Mouse (Mus musculus) heart, embryonic 15.5 days (tissue): ENCODE measurements at regions not wholly inside any gene's neighbourhood (a gene's known extent, or its start where the extent isn't known, plus 50 kb on each side); places are given as distances from the start of the nearest gene placed in this dataset.

ENCODE experiments used
- ATAC-seq: fragments of 200-750 bp; cut with Nextera tagmentation; replicated peaks from 2 replicates; pipeline ENCODE4 v1.8.0; 2017; ENCODE audit warnings: low read depth, moderate TSS enrichment; ENCODE audit not compliant: insufficient number of reproducible peaks, insufficient read depth, low FRiP score
- H3K27ac ChIP-seq: fragments of 300-500 bp; sonication (generic); 2 replicates; pipeline ENCODE4 v1.5.1; 2015; ENCODE audit warnings: mild to moderate bottlenecking, inconsistent platforms
- H3K27me3 ChIP-seq: fragments of 300-500 bp; sonication (generic); 2 replicates; pipeline ENCODE4 v1.6.1; 2015; ENCODE audit warnings: inconsistent platforms
- H3K36me3 ChIP-seq: fragments of 300-500 bp; sonication (generic); 2 replicates; pipeline ENCODE4 v1.6.1; 2015; ENCODE audit warnings: mild to moderate bottlenecking, inconsistent platforms
- H3K4me1 ChIP-seq: fragments of 300-500 bp; sonication (generic); replicated peaks from 2 replicates; pipeline ENCODE4 v1.6.1; 2015; ENCODE audit warnings: inconsistent platforms
- H3K4me2 ChIP-seq: fragments of 300-500 bp; sonication (generic); 2 replicates; pipeline ENCODE4 v1.6.1; 2015; ENCODE audit warnings: inconsistent platforms, mild to moderate bottlenecking, moderate library complexity
- H3K4me3 ChIP-seq: fragments of 300-500 bp; sonication (generic); 2 replicates; pipeline ENCODE4 v1.5.1; 2015; ENCODE audit warnings: mild to moderate bottlenecking, inconsistent platforms
- H3K9ac ChIP-seq: fragments of 300-500 bp; sonication (generic); 2 replicates; pipeline ENCODE4 v1.6.1; 2015; ENCODE audit warnings: mild to moderate bottlenecking, inconsistent platforms
- H3K9me3 ChIP-seq: fragments of 300-500 bp; sonication (generic); replicated peaks from 2 replicates; pipeline ENCODE4 v1.6.1; 2016; ENCODE audit warnings: inconsistent platforms
- WGBS: fragments of 180-500 bp; shearing (Covaris S2); methylation state at CpG from one replicate; pipeline ENCODE4 v1.1.7; 2015; ENCODE audit warnings: mixed read lengths; 5-methylcytosine and 5-hydroxymethylcytosine counted together

GRCm38 (mm10) chr1:72939948-72940347, 65.3 kb upstream of the Igfbp5 start:
- Histone ChIP-seq H3K9ac (no peak overlapping the region), H3K4me1 (peaks cover 25% of the 10 kb centered on the region), H3K36me3 (no peaks in the 10 kb centered on the region), H3K4me2 (no peak overlapping the region), H3K27ac (no peak overlapping the region), H3K4me3 (no peak overlapping the region), H3K9me3 (no peaks in the 10 kb centered on the region), H3K27me3 (no peaks in the 10 kb centered on the region)
- ATAC-seq, result no peak
- 84% methylated on average over 1 of the region's 1 CpGs for WGBS

- WGBS, result 45% methylated on average over 5 of the region's 5 CpGs
- H3K36me3 ChIP-seq, result no peaks in the 10 kb centered on the region
- no peaks in the 10 kb centered on the region for H3K27me3 ChIP-seq
- H3K9ac ChIP-seq, result no peak overlapping the region
- ATAC-seq, result no peak
- H3K9me3 ChIP-seq, result no peaks in the 10 kb centered on the region
- no peak overlapping the region for H3K4me2 ChIP-seq
- no peak overlapping the region for H3K4me3 ChIP-seq
- peak overlapping the region; percentile 42; the same call in 1 of the 2 replicates for H3K27ac ChIP-seq
- H3K4me1 ChIP-seq, result peaks cover 6% of the 10 kb centered on the region
Measured at GRCm38 (mm10) chr1:72936681-72937465, 62.2 kb upstream of the Igfbp5 start.

- Histone ChIP-seq H3K4me2 (no peak overlapping the region), H3K27me3 (no peaks in the 10 kb centered on the region), H3K27ac (no peak overlapping the region), H3K4me1 (peaks cover 6% of the 10 kb centered on the region), H3K9ac (no peak overlapping the region), H3K36me3 (no peaks in the 10 kb centered on the region), H3K4me3 (no peak overlapping the region), H3K9me3 (no peaks in the 10 kb centered on the region)
- no peak for ATAC-seq
- 47% methylated on average over 5 of the region's 5 CpGs for WGBS
Measured at GRCm38 (mm10) chr1:72936231-72936630, 61.5 kb upstream of the Igfbp5 start.

- no peak overlapping the region for H3K4me2 ChIP-seq
- H3K4me1 ChIP-seq, result peaks cover 6% of the 10 kb centered on the region
- no peaks in the 10 kb centered on the region for H3K36me3 ChIP-seq
- ATAC-seq, result 0 out of 2 replicates have a peak, but pooled peaks have one; percentile 31
- no peaks in the 10 kb centered on the region for H3K9me3 ChIP-seq
- H3K4me3 ChIP-seq, result no peak overlapping the region
- 0 out of 2 replicates have a peak overlapping the region, but pooled peaks have one; percentile 21 for H3K27ac ChIP-seq
- H3K9ac ChIP-seq, result no peak overlapping the region
- WGBS, result 38% methylated on average over 4 of the region's 4 CpGs
- no peaks in the 10 kb centered on the region for H3K27me3 ChIP-seq
Measured at GRCm38 (mm10) chr1:72935084-72935483, 60.4 kb upstream of the Igfbp5 start.

- Histone ChIP-seq H3K36me3 (no peaks in the 10 kb centered on the region), H3K27me3 (no peaks in the 10 kb centered on the region), H3K4me1 (no peaks in the 10 kb centered on the region), H3K9ac (no peak overlapping the region), H3K4me2 (no peak overlapping the region), H3K9me3 (no peaks in the 10 kb centered on the region), H3K4me3 (no peak overlapping the region), H3K27ac (peak overlapping the region; percentile 14; the same call in 1 of the 2 replicates)
- 0 out of 2 replicates have a peak, but pooled peaks have one; percentile 14 for ATAC-seq
- WGBS, result 63% methylated on average over 4 of the region's 4 CpGs
Measured at GRCm38 (mm10) chr1:72929774-72930173, 55.1 kb upstream of the Igfbp5 start.
